Mouse (Mus musculus): ENCODE data around the gene Gm45233. TPM values are rescaled to one million over a fixed set of nuclear protein-coding genes. Genes with fewer than 3 reads are reported as not detected.
A peak's percentile ranks its signal among the peaks of the same experiment; 100 is the strongest.

Gm45233 gene
- total RNA-seq, 2 experiments from 2014 or later, result 0.90 TPM; not detected in 1

DNA sequence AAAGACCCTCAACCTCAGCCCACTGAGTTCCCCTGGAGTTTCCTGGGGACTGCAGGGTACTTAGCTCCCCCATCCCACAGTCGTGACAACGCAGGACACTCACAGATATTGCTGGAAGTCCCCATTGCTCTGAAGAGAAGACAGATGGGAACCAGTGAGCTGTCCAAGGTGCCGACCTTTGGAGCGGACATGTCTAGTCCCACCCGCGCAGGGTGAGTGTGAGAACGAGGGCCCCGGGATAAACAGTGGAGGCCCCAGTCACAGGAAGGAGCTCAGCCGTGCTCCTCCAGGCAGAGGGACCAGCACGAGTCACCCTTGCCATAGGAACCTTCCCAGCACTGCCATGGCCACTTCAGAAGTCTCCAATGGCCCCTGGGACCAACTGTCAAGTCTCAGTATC, 39.3 kb downstream of the Gm45233 start:
- H3K4me3 ChIP-seq, result no peak overlapping the region
- no peak for TF ChIP-seq CTCF (conservative IDR thresholded peaks at IDR 0.05)
- no peak for DNase-seq (ENCODE audit: low spot score in 2 of 2)
- no peak overlapping the region for H3K27ac ChIP-seq

DNA sequence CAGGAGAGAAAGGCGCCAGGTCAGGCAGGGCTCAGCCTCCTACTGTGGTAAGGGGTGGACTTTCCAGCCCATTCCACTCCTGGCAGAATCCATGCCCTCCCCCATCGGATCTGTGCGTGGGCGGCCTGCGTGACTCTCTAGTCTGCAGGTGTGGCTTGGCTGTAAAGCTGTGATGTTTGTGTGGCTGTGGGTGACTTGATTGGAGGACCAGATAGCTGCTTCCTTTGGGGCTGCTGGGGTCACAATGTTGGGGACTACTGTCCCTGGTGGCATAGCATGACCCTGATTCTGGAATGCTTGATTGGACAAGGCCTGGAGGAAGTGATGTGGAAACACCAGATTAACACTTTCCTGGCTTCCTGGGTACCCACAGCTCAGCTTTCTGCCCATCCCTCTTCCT, 44.7 kb downstream of the Gm45233 start:
- peak overlapping the region; percentile 75 for H3K4me3 ChIP-seq
- no peak for DNase-seq (ENCODE audit: low spot score in 2 of 2)
- H3K27ac ChIP-seq, result peak overlapping the region; percentile 95
- TF ChIP-seq CTCF (conservative IDR thresholded peaks at IDR 0.05), result no peak

- peak within 1 kb of the TSS; percentile 75 for H3K4me3 ChIP-seq
- peak within 1 kb of the TSS; percentile 95 for H3K27ac ChIP-seq
- DNase-seq (ENCODE audit: low spot score in 2 of 2), result no peak
- no peak for TF ChIP-seq CTCF (conservative IDR thresholded peaks at IDR 0.05)
Measured at GRCm38 (mm10) chr7:43489631-43490125, 45.8 kb downstream of the Gm45233 start, which contains the start of gene Iglon5. TSS of gene Iglon5 (minus strand) at chr7:43490075.

DNA sequence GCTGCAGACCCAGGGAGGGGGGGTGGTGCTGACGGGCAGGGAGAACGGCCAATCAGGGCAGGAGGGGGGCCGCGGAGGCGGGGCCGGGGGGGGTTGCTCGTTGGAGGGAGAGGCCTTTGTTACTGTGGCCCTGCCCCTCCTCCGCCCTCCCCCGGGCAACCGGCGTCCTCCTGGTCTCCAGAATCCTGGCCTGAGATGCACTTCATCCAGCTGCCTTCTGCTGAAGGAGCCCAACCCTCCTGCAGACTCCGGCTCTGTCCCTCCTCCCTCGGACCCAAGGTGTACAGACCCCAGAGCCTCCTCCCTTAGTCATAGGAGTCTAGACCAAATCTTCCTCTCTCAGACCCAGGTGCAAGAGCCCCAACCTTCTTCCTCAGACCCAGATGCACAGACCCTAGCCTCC, 46.3 kb downstream of the Gm45233 start:
- Histone ChIP-seq H3K4me3 (peak overlapping the region; percentile 75), H3K27ac (peak overlapping the region; percentile 95)
- TF ChIP-seq CTCF (conservative IDR thresholded peaks at IDR 0.05), result no peak
- DNase-seq (ENCODE audit: low spot score in 2 of 2), result peak; percentile 75 to 78

DNA sequence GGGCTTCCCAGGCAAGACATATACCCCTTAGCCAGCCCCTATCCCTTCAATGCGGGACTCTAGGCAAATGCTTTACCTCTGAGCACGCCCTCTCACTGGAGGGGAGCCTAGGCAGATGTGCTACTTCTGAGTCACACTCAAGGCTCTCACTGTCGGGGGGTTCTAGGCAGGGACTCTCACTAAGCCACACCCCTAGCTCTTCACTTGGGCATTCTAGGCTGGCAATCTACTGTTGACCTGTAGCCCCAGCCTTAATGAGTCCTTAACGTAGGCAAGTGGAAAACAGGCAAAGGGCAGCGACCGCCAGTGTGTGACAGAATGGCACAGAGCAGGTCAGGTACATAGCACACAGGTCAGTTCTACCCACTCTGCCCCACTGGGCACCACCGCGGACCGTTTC, 46.9 kb downstream of the Gm45233 start:
- TF ChIP-seq CTCF (conservative IDR thresholded peaks at IDR 0.05), result no peak
- no peak overlapping the region; the same call in 1 of the 2 replicates for H3K27ac ChIP-seq

DNA sequence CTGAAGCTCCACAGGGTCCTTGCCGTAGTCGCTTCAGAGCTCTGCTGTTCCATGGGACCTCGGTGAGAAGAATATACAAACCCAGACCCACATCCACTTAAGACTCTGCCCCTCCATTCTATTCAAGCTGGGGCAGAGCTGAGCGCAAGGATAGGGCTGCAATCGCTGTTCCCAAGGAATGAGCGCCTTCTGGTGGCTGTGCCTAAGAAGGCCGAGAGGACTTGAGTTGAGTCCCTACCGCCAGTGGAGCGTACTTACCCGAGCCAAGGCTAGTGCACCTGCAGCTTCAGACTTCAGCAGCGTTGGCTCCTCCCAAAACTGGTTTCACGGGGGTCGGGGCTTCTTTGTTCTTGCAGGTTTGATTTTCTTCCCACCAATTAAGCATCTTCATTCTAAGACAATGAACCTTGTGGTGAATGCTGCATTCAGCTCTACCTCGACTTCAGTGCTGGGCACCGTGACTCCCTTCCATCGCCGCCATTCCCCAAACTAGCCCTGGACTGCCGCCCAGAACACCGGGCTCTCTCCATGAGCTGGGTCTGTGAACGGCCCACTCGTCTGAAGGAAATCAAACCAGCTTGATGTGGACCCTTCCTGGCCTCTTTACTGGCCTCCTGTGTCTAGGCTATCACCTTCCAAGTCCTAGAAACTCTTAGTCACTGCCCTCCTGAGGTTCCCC, 51.6 kb downstream of the Gm45233 start:
- TF ChIP-seq CTCF (conservative IDR thresholded peaks at IDR 0.05), result peak; percentile 90
- Histone ChIP-seq H3K4me3 (no peak overlapping the region), H3K27ac (no peak overlapping the region)
- DNase-seq (ENCODE audit: low spot score in 2 of 2), result peak; percentile 65 to 72

More for the DNA sequence above, 46.9 kb downstream of the Gm45233 start:
- no peak for DNase-seq (ENCODE audit: low spot score in 2 of 2)
- no peak overlapping the region for H3K4me3 ChIP-seq

GRCm38 (mm10) chr7:43511707-43512478, 68.0 kb downstream of the Gm45233 start:
- no peak for DNase-seq (ENCODE audit: low spot score in 2 of 2)
- TF ChIP-seq CTCF (conservative IDR thresholded peaks at IDR 0.05), result no peak
- H3K4me3 ChIP-seq, result no peak overlapping the region
- no peak overlapping the region for H3K27ac ChIP-seq

GRCm38 (mm10) chr7:43512519-43512918, 68.6 kb downstream of the Gm45233 start:
- no peak overlapping the region for H3K27ac ChIP-seq
- no peak for DNase-seq (ENCODE audit: low spot score in 2 of 2)
- H3K4me3 ChIP-seq, result no peak overlapping the region
- TF ChIP-seq CTCF (conservative IDR thresholded peaks at IDR 0.05), result no peak

Small RNAs within 50 kb of the gene (microRNA-seq; reads per million reads assigned to microRNA genes)
- gene Mir7051, result 0 to 0.92 reads per million in 2 experiments

Other genes with a start within 250 kb of the Gm45233 start
- gene Zfp715, start 130.8 kb upstream of the Gm45233 start, total RNA-seq (2021), result 10 to 100 TPM; 23.1 to 23.5 TPM
- gene Siglecf, start 92.8 kb upstream of the Gm45233 start, total RNA-seq (2021), result under 1 TPM; 0.49 to 0.72 TPM
- gene Siglecg, start 35.9 kb upstream of the Gm45233 start, total RNA-seq (2021), result not detected
- gene Lim2, start 16.5 kb upstream of the Gm45233 start, total RNA-seq (2021), result not detected
- not detected for gene Nkg7, start 7.1 kb upstream of the Gm45233 start, total RNA-seq (2021)
- not detected for gene Cldnd2, start 3.3 kb upstream of the Gm45233 start, total RNA-seq (2021)
- gene Etfb, start within 50 bp of the Gm45233 start, total RNA-seq (2021), result 10 to 100 TPM; 72.9 to 76.6 TPM
- gene Vsig10l, start 19.0 kb downstream of the Gm45233 start, total RNA-seq (2021), result 1 to 10 TPM; 1.5 to 2.2 TPM
- gene Iglon5, start 45.9 kb downstream of the Gm45233 start, total RNA-seq (2021), result 10 to 100 TPM; 24.8 TPM
- not detected for gene 4931406B18Rik, start 61.8 kb downstream of the Gm45233 start, total RNA-seq (2021)
- 1 to 10 TPM; 3.5 to 5.7 TPM for gene Cd33, start 100.3 kb downstream of the Gm45233 start, total RNA-seq (2021)
- 1 to 10 TPM; 4.4 to 4.9 TPM for gene Zfp658, start 118.1 kb downstream of the Gm45233 start, total RNA-seq (2021)
- 10 to 100 TPM; 19.5 to 19.8 TPM for gene Zfp719, start 135.5 kb downstream of the Gm45233 start, total RNA-seq (2021)
- gene Zfp819, start 163.0 kb downstream of the Gm45233 start, total RNA-seq (2021), result under 1 TPM in 1 of 2 experiments, not detected in 1; 0.27 TPM
- gene Ceacam18, start 190.6 kb downstream of the Gm45233 start, total RNA-seq (2021), result not detected
- gene Siglece, start 216.0 kb downstream of the Gm45233 start, total RNA-seq (2021), result 1 to 10 TPM in 1 of 2 experiments, under 1 TPM in 1; 0.97 to 1.3 TPM
- 10 to 100 TPM; 10.9 to 11.1 TPM for gene Ctu1, start 227.9 kb downstream of the Gm45233 start, total RNA-seq (2021)
- gene Klk14, start 246.3 kb downstream of the Gm45233 start, total RNA-seq (2021), result not detected

All from layer of hippocampus, adult 2 months (tissue).